Comparison of ENCODE assay signal across 20 mouse cellular contexts in the genomic region with DNA sequence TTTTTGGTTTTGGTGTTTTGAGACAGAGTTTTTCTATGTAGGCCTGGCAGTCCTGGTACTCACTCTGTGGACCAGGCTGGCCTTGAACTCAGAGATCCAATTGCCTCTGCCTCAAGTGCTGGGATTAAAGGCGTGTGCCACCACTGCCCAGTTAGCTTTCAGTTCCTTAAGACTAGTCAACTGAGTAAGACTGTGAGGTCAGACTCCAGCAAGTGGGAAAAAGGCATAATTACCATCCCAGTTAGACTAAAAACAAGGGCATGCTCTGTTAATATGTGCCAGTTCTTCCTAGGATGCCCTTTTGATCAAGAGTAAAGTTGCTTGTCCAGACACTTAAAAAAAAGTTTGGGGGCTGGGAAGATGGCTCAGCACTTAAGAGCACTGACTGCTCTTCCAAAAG.
"Had no signal": no experiment of that assay in that cellular context is flagged by ENCODE, and none has a peak within 500 bp of the region (broad histone marks: within the 10 kb centered on the region; RNA-seq: fewer than 3 reads in every experiment).

No protein-coding gene starts in this region.

- H3K4me3 ChIP-seq: layer of hippocampus, adult 2 months; left cerebral cortex, adult 2 months; liver, embryonic 15.5 days; lung, embryonic 15.5 days had no signal

- DNase-seq: layer of hippocampus, adult 9-11 months; layer of hippocampus, postnatal 36 days; lung, adult 18-20 months; lung, postnatal 10 days; lung, postnatal 36 days; midbrain, embryonic 14.5 days; right cerebral cortex, postnatal 14 days; right cerebral cortex, postnatal 4 days; thymus, adult 2 months; thymus, postnatal 14 days; thymus, postnatal 4 days had no signal

- ATAC-seq: inflammation-experienced regulatory T-cells, adult 6 months; intestine, embryonic 16.5 days had no signal

- H3K4me2 ChIP-seq: liver, embryonic 11.5 days; liver, embryonic 15.5 days; lung, embryonic 15.5 days; midbrain, embryonic 11.5 days had no signal

- H3K9me3 ChIP-seq: liver, embryonic 15.5 days; lung, embryonic 15.5 days had no signal

- H3K36me3 ChIP-seq: liver, embryonic 15.5 days; lung, embryonic 15.5 days had no signal

- H3K27ac ChIP-seq: layer of hippocampus, adult 2 months; left cerebral cortex, adult 2 months; liver, embryonic 15.5 days; lung, embryonic 15.5 days; stomach, postnatal 0 days had no signal

- H3K4me1 ChIP-seq: liver, embryonic 15.5 days; lung, embryonic 15.5 days had no signal

- H3K9ac ChIP-seq: liver, embryonic 15.5 days; lung, embryonic 15.5 days had no signal
